Mouse (Mus musculus): Measurements from ENCODE around the gene 4930578G10Rik.
"Not testable (repeated sequence)": the region's sequence is repeated elsewhere in the genome, so short reads cannot be mapped to it uniquely, and the experiment has no call there.

4930578G10Rik gene
- long read RNA-seq, experiment 1 = 0 reads
- long read RNA-seq, experiment 2, partial matches to known transcripts = 0 of 2 reads
- long read RNA-seq, experiment 2, other reads (novel, unspliced or antisense) = 2 of 2 reads

- intact Hi-C loops (cut with DNase I) = not testable (repeated sequence)
Measured at GRCm38 (mm10) chr4:42735245-42735644, at the start of gene 4930578G10Rik. Gene 4930578G10Rik, plus strand, starts transcription at chr4:42735545.

- intact Hi-C loops (cut with DNase I) = not testable (repeated sequence)
Measured at GRCm38 (mm10) chr4:42756477-42756876, 21.1 kb downstream of the 4930578G10Rik start, which contains the start of gene Ccl19. Gene Ccl19, minus strand, starts transcription at chr4:42756577.

GRCm38 (mm10) chr4:42773893-42774292 lies 38.5 kb downstream of the 4930578G10Rik start, which contains the start of gene Ccl21a:
Gene Ccl21a, minus strand, starts transcription at chr4:42773993.
- intact Hi-C loops (cut with DNase I) = not testable (repeated sequence)

- intact Hi-C loops (cut with DNase I) = not testable (repeated sequence)
Measured at GRCm38 (mm10) chr4:42853788-42854187, 118.4 kb downstream of the 4930578G10Rik start, which contains the start of gene Fam205a1. Gene Fam205a1, minus strand, starts transcription at chr4:42853888.

DNA sequence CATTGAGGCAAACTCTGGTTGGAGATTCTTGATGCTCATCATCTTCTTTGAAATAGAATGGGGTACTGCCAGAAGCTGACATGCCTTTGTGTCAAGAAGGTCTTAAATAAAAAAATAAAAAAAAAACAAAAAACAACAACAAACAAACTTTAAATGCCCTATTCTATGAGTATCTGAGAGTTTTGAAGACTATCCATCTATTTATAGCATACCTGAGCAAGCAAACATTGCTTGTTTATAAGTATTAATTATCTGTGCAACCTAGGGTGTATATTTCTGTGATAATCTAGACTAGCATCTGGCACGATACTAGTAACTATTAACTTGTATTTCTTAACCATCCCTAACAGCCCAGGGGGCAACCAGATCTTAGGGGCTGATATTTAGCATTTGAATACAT lies 121.3 kb downstream of the 4930578G10Rik start, which contains the start of gene Gm12394:
Gene Gm12394 (minus strand): TSS at position 101 of the 400 bp plus-strand sequence.
- intact Hi-C loops (cut with DNase I) = not testable (repeated sequence)

GRCm38 (mm10) chr4:42860483-42860882 lies 125.1 kb downstream of the 4930578G10Rik start:
- intact Hi-C loops (cut with DNase I) = not testable (repeated sequence)

- intact Hi-C loops (cut with DNase I) = not testable (repeated sequence)
Measured at GRCm38 (mm10) chr4:42863487-42863886, 128.1 kb downstream of the 4930578G10Rik start.

DNA sequence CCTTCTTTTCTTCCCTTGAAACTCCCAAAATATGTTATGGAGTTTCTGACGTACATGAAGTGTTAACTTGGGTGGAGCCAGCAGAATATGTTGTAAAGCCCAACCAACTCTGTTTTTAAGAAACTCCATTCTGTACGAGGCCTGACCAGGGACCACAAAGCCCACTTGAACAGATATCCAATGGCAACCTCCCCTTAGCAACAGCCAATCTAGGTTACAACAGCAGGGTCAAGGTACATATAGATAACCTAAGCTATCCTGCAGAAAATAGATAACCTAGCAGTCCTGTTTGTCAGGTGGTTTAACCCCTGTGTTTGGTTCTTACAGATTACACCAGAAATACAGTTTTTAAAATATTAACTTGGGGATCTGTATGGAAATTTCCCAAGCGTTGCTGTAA lies 132.0 kb downstream of the 4930578G10Rik start:
- intact Hi-C loops (cut with DNase I) = no loop called here

- intact Hi-C loops (cut with DNase I) = no loop called here
Measured at GRCm38 (mm10) chr4:42868193-42868592, 132.8 kb downstream of the 4930578G10Rik start.

DNA sequence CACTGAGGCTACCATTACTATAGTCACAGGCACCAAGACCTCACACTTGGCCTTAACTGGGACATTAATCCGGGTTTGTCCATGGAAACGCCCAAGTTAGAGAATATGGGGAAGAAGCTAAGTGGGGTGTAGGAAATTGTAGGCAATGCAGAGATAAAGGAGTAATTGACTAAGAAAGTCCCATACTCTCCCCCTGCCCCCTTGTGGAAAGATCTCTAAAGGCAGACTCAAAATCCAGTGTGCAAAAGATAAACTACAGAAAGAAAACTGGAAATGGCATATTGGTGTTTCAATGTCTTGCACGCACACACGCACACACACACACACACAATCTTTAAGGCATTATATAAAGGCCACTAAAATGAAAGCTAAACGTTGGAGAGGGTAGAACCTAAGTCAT lies 135.4 kb downstream of the 4930578G10Rik start:
- intact Hi-C loops (cut with DNase I) = no loop called here

DNA sequence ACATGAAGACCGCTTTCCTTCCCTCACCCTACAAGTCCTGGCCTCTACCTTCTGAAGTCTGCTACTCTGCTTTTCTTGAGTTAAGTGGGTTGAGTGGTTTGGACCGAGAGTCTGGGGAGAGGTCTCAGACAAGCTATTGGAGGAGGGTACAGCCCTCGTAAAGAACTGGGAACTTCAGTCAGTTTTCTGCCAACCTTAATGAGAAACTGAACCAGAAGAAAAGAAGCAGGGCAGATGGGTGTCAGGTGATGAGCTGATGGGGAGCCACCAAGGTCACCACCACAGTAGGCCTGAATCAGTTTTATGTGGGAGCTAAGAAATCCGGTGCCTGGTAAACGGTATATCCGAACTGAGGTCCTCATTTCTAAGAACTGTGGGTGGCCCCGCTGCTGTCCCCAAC lies 136.8 kb downstream of the 4930578G10Rik start:
- intact Hi-C loops (cut with DNase I) = no loop called here

GRCm38 (mm10) chr4:42872746-42873435 lies 137.5 kb downstream of the 4930578G10Rik start:
- intact Hi-C loops (cut with DNase I) = no loop called here

- intact Hi-C loops (cut with DNase I) = no loop called here
Measured at GRCm38 (mm10) chr4:42874134-42874533, 138.8 kb downstream of the 4930578G10Rik start, which contains the start of gene Fam205c. Gene Fam205c, minus strand, starts transcription at chr4:42874234.

DNA sequence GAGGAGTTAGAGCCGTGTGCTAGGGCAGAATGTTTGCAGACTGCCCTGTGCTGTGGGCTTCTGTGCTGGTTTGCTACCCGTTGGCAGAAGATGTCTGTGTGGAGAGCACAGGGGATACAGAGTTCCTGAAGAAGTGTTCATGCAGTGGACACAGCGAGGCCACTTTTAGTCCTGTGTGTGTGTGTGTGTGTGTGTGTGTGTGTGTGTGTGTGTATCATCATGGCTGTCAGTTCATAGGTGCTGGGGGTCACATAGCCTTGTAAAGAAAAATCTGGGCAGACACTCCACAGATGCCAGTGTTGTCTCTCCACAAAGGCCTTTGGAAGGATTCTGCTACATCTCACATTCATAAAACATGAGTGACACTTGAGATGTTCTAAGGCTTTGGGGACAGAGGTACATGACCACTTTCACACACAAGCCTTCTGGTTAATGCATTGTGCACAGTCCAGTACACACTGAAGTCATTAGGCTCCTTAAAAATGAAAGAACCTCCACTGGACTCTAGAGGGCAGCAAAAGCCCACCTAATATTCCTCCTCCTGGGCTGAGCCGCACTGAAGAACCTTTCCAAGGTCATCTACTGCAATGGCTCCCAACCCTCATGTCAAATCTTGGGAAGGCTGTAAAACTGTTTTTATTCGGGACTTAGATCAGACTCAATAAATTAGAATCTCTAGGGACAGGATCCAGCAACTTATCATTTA lies 141.4 kb downstream of the 4930578G10Rik start:
- intact Hi-C loops (cut with DNase I) = loop anchor here (5.0 kb wide), 2 partner anchors 71 to 86 kb away; partner anchors contain the start of gene Dnajb5

DNA sequence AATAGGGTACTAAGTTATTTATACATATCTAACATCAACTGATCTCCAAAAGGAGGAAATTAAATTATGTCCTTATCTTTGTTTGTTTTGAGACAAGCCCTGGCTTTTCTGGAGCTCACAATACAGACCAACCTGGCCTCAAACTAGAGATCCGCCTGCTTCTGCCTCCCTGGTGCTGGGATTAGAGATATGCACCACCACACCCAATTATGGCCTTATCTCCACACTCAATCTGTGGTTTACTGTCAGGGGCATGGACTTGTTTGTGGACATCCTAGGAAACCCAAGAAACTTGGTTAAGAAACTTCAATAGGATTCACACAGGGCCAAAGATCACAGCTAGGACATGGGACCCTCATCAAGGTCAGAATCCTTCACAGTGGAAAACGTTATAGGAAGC lies 142.3 kb downstream of the 4930578G10Rik start:
- intact Hi-C loops (cut with DNase I) = loop anchor here (5.0 kb wide), 2 partner anchors 70 to 85 kb away; partner anchors contain the start of gene Dnajb5

GRCm38 (mm10) chr4:42879829-42880676 lies 144.7 kb downstream of the 4930578G10Rik start:
- intact Hi-C loops (cut with DNase I) = loop anchor here (5.0 kb wide), 2 partner anchors 67 to 82 kb away; partner anchors contain the start of gene Dnajb5

DNA sequence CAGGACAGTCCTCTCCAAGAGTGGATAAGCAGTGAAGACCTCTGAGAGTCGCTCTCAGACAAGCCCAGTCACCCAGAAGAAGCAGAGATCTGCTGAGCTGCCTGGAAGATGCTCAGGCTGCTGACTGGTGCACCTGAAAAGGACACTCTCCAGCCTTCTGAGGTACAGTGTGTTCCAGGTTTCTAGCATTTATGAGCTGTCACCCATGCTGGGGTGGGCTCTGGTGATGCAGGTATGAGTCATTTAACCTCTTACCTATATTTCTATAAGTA lies 145.3 kb downstream of the 4930578G10Rik start:
- intact Hi-C loops (cut with DNase I) = no loop called here

DNA sequence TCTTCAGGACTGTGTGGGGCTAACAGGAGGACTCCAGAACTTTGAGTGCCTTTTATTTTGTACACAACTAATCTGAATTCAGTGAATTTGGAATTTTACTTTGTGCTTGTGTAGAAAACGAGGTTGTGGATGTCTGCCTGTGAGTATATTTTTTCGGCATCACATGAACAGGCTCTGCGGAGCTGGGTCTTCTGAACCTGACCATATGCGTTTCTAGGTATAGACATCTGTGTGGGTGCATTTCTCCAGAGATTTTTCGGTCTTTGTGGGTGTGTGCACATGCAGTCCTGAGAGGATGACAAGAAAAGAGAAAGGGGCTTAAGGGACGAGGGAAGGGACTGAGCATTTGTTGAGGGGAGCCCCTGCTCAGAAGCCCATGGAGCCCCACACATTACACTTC lies 151.6 kb downstream of the 4930578G10Rik start:
- intact Hi-C loops (cut with DNase I) = no loop called here

- intact Hi-C loops (cut with DNase I) = no loop called here
Measured at GRCm38 (mm10) chr4:42888806-42889205, 153.5 kb downstream of the 4930578G10Rik start.

DNA sequence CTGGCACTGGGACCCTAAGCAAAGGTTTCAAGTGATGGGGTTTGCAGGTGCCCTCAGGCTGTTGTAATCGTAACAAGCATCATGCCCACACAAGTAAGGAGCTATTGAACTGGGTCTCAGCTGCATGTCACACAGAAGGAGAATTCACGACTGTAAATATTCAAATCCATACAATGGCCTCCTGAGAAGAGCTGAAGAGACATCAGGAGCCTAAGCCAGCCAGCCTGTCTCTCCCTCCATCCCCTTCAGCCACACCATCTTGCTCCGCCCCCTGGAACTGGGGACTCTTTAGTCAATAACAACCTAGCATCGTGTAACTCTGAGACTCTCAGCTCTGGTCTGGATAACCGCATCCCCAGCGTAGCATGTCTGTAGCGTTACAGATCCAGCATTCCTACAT lies 155.8 kb downstream of the 4930578G10Rik start:
- intact Hi-C loops (cut with DNase I) = loop anchor here (5.0 kb wide), 1 partner anchor 51 kb away; no protein-coding TSS in a partner anchor

DNA sequence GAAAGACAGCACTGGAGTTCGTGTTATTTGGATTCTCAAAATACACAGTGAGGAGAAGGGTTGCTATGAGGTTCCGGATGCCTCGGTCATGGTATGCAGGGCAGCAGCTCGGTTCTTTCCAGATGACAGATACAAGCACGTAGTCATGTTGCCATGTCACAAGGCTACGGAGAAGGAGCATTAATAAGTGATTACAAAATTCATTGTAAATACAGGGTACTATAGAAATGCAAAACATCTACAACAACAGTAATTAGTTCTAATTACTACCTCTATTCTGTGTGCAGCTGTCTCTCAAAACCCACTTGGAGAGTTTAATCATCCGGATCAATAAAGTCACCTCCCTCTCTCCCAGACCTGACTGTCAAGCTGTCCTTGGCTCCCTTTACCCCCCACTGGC lies 159.8 kb downstream of the 4930578G10Rik start:
- intact Hi-C loops (cut with DNase I) = no loop called here
